Mouse (Mus musculus): ENCODE measurements around the gene Nono. TPM values are rescaled to one million over a fixed set of nuclear protein-coding genes. Genes with fewer than 3 reads are reported as not detected.
A peak's percentile ranks its signal among the peaks of the same experiment; 100 is the strongest.

Nono gene
- total and polyA plus RNA-seq, 3 experiments = 46.7 to 70.9 (median 57.6) TPM

GRCm38 (mm10) chrX:101420700-101421095, 8.4 kb upstream of the Nono start, which contains the start of gene Zmym3:
Gene Zmym3, minus strand, starts transcription at chrX:101420849.
- H3K27me3 ChIP-seq (ENCODE audit: control insufficient read depth, insufficient read depth, low read length) = no peaks in the 10 kb centered on the region
- 39% methylated on average over 4 of the region's 4 CpGs for WGBS
- no peaks in the 10 kb centered on the region; the same call in 1 of the 2 replicates for H3K4me1 ChIP-seq (ENCODE audit: control insufficient read depth, insufficient read depth, low read length)
- no peak for DNase-seq
- H3K79me2 ChIP-seq (replicated peaks; ENCODE audit: control insufficient read depth, insufficient read depth, low read length) = no peaks in the 10 kb centered on the region
- H3K9ac ChIP-seq (ENCODE audit: low read depth, low read length) = peak within 1 kb of the TSS; percentile 70
- peak within 1 kb of the TSS; percentile 70 for H3K27ac ChIP-seq
- peak within 1 kb of the TSS; percentile 67 for H3K4me3 ChIP-seq
- intact Hi-C loops (cut with DNase I) = loop anchor here (5.0 kb wide), 2 partner anchors 88 to 288 kb away; no protein-coding TSS in a partner anchor
- H3K36me3 ChIP-seq (ENCODE audit: control insufficient read depth, insufficient read depth, low read length) = no peaks in the 10 kb centered on the region
- TF ChIP-seq EP300 (IDR thresholded peaks at IDR 0.05; ENCODE audit: insufficient read depth, low read depth, low read length) = no peak

- Histone ChIP-seq H3K36me3 (ENCODE audit: control insufficient read depth, insufficient read depth, low read length) (no peaks in the 10 kb centered on the region), H3K9ac (ENCODE audit: low read depth, low read length) (no peak overlapping the region), H3K79me2 (replicated peaks; ENCODE audit: control insufficient read depth, insufficient read depth, low read length) (no peaks in the 10 kb centered on the region), H3K4me3 (no peak overlapping the region), H3K4me1 (ENCODE audit: control insufficient read depth, insufficient read depth, low read length) (no peaks in the 10 kb centered on the region; the same call in 1 of the 2 replicates), H3K27me3 (ENCODE audit: control insufficient read depth, insufficient read depth, low read length) (no peaks in the 10 kb centered on the region), H3K27ac (no peak overlapping the region)
- 69% methylated on average over 2 of the region's 2 CpGs for WGBS
- TF ChIP-seq CTCF (IDR thresholded peaks at IDR 0.05) (no peak), POLR2A (IDR thresholded peaks at IDR 0.05; ENCODE audit: insufficient read depth, low read depth, low read length) (no peak), EP300 (IDR thresholded peaks at IDR 0.05; ENCODE audit: insufficient read depth, low read depth, low read length) (no peak)
- DNase-seq = no peak
- intact Hi-C loops (cut with DNase I) = loop anchor here (5.0 kb wide), 2 partner anchors 91 to 291 kb away; no protein-coding TSS in a partner anchor
Observed at GRCm38 (mm10) chrX:101423462-101423861, 5.7 kb upstream of the Nono start.

- DNase-seq = no peak
- H3K79me2 ChIP-seq (replicated peaks; ENCODE audit: control insufficient read depth, insufficient read depth, low read length) = no peaks in the 10 kb centered on the region
- peaks cover 2% of the 10 kb centered on the region for H3K36me3 ChIP-seq (ENCODE audit: control insufficient read depth, insufficient read depth, low read length)
- H3K4me3 ChIP-seq = no peak overlapping the region
- TF ChIP-seq POLR2A (IDR thresholded peaks at IDR 0.05; ENCODE audit: insufficient read depth, low read depth, low read length) (no peak), CTCF (IDR thresholded peaks at IDR 0.05) (peak; percentile 62)
- intact Hi-C loops (cut with DNase I) = no loop called here
- no peaks in the 10 kb centered on the region; the same call in 1 of the 2 replicates for H3K4me1 ChIP-seq (ENCODE audit: control insufficient read depth, insufficient read depth, low read length)
- H3K27ac ChIP-seq = no peak overlapping the region
- 16% methylated on average over 1 of the region's 1 CpGs for WGBS
- no peaks in the 10 kb centered on the region for H3K27me3 ChIP-seq (ENCODE audit: control insufficient read depth, insufficient read depth, low read length)
- no peak overlapping the region for H3K9ac ChIP-seq (ENCODE audit: low read depth, low read length)
Observed at GRCm38 (mm10) chrX:101427774-101428173, 1.3 kb upstream of the Nono start.

GRCm38 (mm10) chrX:101428785-101429141, 355 bp upstream of the Nono start:
- no peak for DNase-seq
- Histone ChIP-seq H3K27ac (peak overlapping the region; percentile 92), H3K4me1 (ENCODE audit: control insufficient read depth, insufficient read depth, low read length) (no peaks in the 10 kb centered on the region; the same call in 1 of the 2 replicates), H3K9ac (ENCODE audit: low read depth, low read length) (peak overlapping the region; percentile 76), H3K4me3 (peak overlapping the region; percentile 70), H3K36me3 (ENCODE audit: control insufficient read depth, insufficient read depth, low read length) (peaks cover 2% of the 10 kb centered on the region), H3K27me3 (ENCODE audit: control insufficient read depth, insufficient read depth, low read length) (no peaks in the 10 kb centered on the region), H3K79me2 (replicated peaks; ENCODE audit: control insufficient read depth, insufficient read depth, low read length) (no peaks in the 10 kb centered on the region)
- intact Hi-C loops (cut with DNase I) = no loop called here
- TF ChIP-seq POLR2A (IDR thresholded peaks at IDR 0.05; ENCODE audit: insufficient read depth, low read depth, low read length) (no peak), EP300 (IDR thresholded peaks at IDR 0.05; ENCODE audit: insufficient read depth, low read depth, low read length) (no peak), CTCF (IDR thresholded peaks at IDR 0.05) (no peak)
- 36% methylated on average over 7 of the region's 7 CpGs for WGBS

GRCm38 (mm10) chrX:101429976-101430375, 858 bp downstream of the Nono start:
- intact Hi-C loops (cut with DNase I) = loop anchor here (5.0 kb wide), 1 partner anchor 57 kb away; no protein-coding TSS in a partner anchor
- no peak for DNase-seq
- Histone ChIP-seq H3K79me2 (replicated peaks; ENCODE audit: control insufficient read depth, insufficient read depth, low read length) (no peaks in the 10 kb centered on the region), H3K27ac (peak overlapping the region; percentile 83), H3K4me1 (ENCODE audit: control insufficient read depth, insufficient read depth, low read length) (no peaks in the 10 kb centered on the region; the same call in 1 of the 2 replicates), H3K27me3 (ENCODE audit: control insufficient read depth, insufficient read depth, low read length) (no peaks in the 10 kb centered on the region), H3K9ac (ENCODE audit: low read depth, low read length) (peak overlapping the region; percentile 88), H3K36me3 (ENCODE audit: control insufficient read depth, insufficient read depth, low read length) (peaks cover 2% of the 10 kb centered on the region), H3K4me3 (peak overlapping the region; percentile 70)
- TF ChIP-seq CTCF (IDR thresholded peaks at IDR 0.05) (no peak), POLR2A (IDR thresholded peaks at IDR 0.05; ENCODE audit: insufficient read depth, low read depth, low read length) (no peak), EP300 (IDR thresholded peaks at IDR 0.05; ENCODE audit: insufficient read depth, low read depth, low read length) (no peak)
- 26% methylated on average over 14 of the region's 14 CpGs for WGBS

GRCm38 (mm10) chrX:101448886-101449475, 19.9 kb downstream of the Nono start, which contains the start of gene Itgb1bp2:
Gene Itgb1bp2, plus strand, starts transcription at chrX:101449088.
- H3K4me3 ChIP-seq = peak within 1 kb of the TSS; percentile 13
- no peaks in the 10 kb centered on the region for H3K79me2 ChIP-seq (replicated peaks; ENCODE audit: control insufficient read depth, insufficient read depth, low read length)
- peaks cover 2% of the 10 kb centered on the region for H3K36me3 ChIP-seq (ENCODE audit: control insufficient read depth, insufficient read depth, low read length)
- DNase-seq = peak; percentile 22 to 50
- H3K4me1 ChIP-seq (ENCODE audit: control insufficient read depth, insufficient read depth, low read length) = no peaks in the 10 kb centered on the region
- H3K9ac ChIP-seq (ENCODE audit: low read depth, low read length) = peak within 1 kb of the TSS; percentile 59
- peak within 1 kb of the TSS; percentile 78 for H3K27ac ChIP-seq
- TF ChIP-seq POLR2A (IDR thresholded peaks at IDR 0.05; ENCODE audit: insufficient read depth, low read depth, low read length) (peak; percentile 59), EP300 (IDR thresholded peaks at IDR 0.05; ENCODE audit: insufficient read depth, low read depth, low read length) (no peak)
- intact Hi-C loops (cut with DNase I) = no loop called here
- H3K27me3 ChIP-seq (ENCODE audit: control insufficient read depth, insufficient read depth, low read length) = no peaks in the 10 kb centered on the region
- 47% methylated on average over 4 of the region's 4 CpGs for WGBS
